Mouse (Mus musculus): ENCODE measurements around the gene Ptpn9. TPM values are rescaled to one million over a fixed set of nuclear protein-coding genes. Genes with fewer than 3 reads are reported as not detected.

The Ptpn9 gene
- total and polyA plus RNA-seq, 3 experiments = 10.4 to 21.3 (median 10.4) TPM

DNA sequence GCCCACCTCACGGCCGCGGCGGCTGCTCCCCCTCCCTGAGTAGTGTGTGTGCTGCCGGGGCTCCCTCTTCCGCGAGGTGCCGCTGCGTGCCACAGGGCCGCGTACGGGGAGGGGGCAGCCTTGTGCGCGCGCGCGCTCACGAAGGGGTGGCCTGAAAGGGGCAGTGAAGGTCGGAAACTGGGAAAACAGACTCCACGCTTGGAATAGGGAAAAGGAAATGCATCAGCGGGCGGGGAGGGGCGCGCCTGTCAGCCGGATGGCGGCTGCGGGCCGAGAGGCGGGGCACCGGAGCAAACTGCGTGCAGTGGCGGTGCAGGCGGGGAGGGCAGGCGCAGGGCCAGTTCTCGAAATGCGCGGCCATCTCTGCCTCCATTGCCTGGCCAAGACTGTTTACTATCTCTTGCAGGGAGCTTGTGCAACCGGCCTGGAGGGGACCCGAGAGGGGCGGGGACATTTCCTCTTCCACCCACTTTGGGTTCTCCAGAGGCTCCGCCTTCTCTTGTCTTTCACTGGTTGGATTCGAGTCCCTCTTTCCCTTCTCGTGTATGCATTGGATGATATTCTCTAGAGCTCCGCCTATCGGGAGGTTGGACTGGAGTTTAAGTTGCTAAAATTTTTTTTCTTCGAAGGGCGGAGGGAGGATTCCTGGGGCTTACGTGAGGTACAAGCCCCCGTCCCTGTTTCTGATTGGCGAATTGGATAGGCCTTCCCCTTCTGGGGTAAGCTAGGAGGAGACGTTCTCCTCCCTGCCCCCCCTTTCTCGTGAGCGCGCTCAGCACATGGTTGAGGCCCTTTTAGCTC, 78.5 kb downstream of the Ptpn9 start (continued):
- no peak for TF ChIP-seq GABPA (IDR thresholded peaks at IDR 0.05; ENCODE audit: insufficient replicate concordance, low read depth, low read length)
- TF ChIP-seq USF2 (conservative IDR thresholded peaks at IDR 0.05; ENCODE audit: low read depth, low read length) = no peak
- TF ChIP-seq NELFE (IDR thresholded peaks at IDR 0.05; ENCODE audit: low read depth, low read length) = peak; percentile 32; the same call in 1 of the 2 replicates
- TF ChIP-seq POLR2A (IDR thresholded peaks at IDR 0.05; ENCODE audit: low read depth, low read length) = peak; percentile 36
- peak; percentile 98 for TF ChIP-seq MAX (IDR thresholded peaks at IDR 0.05; ENCODE audit: low read length)
- TF ChIP-seq JUN (IDR thresholded peaks at IDR 0.05; ENCODE audit: insufficient read depth, low read depth, low read length) = no peak
- TF ChIP-seq E2F4 (IDR thresholded peaks at IDR 0.05; ENCODE audit: insufficient replicate concordance, low read depth, low read length) = 0 out of 2 replicates have a peak, but pooled peaks have one; percentile 57
- no peak for TF ChIP-seq ZC3H11A (IDR thresholded peaks at IDR 0.05; ENCODE audit: low read depth, low read length)
- peak in 1 of 2 experiments; percentile 28; a peak in 1 of 4 replicates for TF ChIP-seq CTCF (conservative IDR thresholded peaks at IDR 0.05 in 1 of 2, IDR thresholded peaks at IDR 0.05 in 1 of 2; ENCODE audit: low read depth in 2 of 2, low read length in 2 of 2)
- peak; percentile 98 for TF ChIP-seq MYC (IDR thresholded peaks at IDR 0.05; ENCODE audit: low read depth, low read length)
- TF ChIP-seq RCOR1 (conservative IDR thresholded peaks at IDR 0.05; ENCODE audit: low read depth, low read length) = no peak; the same call in 1 of the 2 replicates
- no peak for TF ChIP-seq EP300 (IDR thresholded peaks at IDR 0.05; ENCODE audit: low read length)
- no peak for TF ChIP-seq USF1 (IDR thresholded peaks at IDR 0.05; ENCODE audit: low read depth, low read length)
- peak; percentile 60 for TF ChIP-seq IRF4 (IDR thresholded peaks at IDR 0.05; ENCODE audit: low read depth, low read length)
- peak; percentile 92 for TF ChIP-seq MAZ (IDR thresholded peaks at IDR 0.05; ENCODE audit: low read depth, low read length)
- TF ChIP-seq MEF2A (IDR thresholded peaks at IDR 0.05; ENCODE audit: borderline replicate concordance, low read depth, low read length) = peak; percentile 67; the same call in 1 of the 2 replicates
- peak; percentile 74 for TF ChIP-seq HCFC1 (IDR thresholded peaks at IDR 0.05; ENCODE audit: low read depth, low read length)
- no peak for TF ChIP-seq MAFK (IDR thresholded peaks at IDR 0.05; ENCODE audit: insufficient replicate concordance, low read length)
- TF ChIP-seq BHLHE40 (IDR thresholded peaks at IDR 0.05; ENCODE audit: low read depth, low read length) = peak; percentile 83
- TF ChIP-seq NRF1 (IDR thresholded peaks at IDR 0.05; ENCODE audit: low read depth, low read length) = peak; percentile 58; the same call in 1 of the 2 replicates
- peak; percentile 47; the same call in 1 of the 2 replicates for TF ChIP-seq ELF1 (IDR thresholded peaks at IDR 0.05; ENCODE audit: low read depth, low read length)
- TF ChIP-seq PAX5 (IDR thresholded peaks at IDR 0.05; ENCODE audit: low read length) = no peak
- peak; percentile 33; the same call in 1 of the 2 replicates for TF ChIP-seq TBP (conservative IDR thresholded peaks at IDR 0.05; ENCODE audit: low read depth, low read length)
- TF ChIP-seq SMC3 (IDR thresholded peaks at IDR 0.05; ENCODE audit: low read depth, low read length) = peak; percentile 21

- no peak for DNase-seq (ENCODE audit: extremely low read depth)
- no peaks in the 10 kb centered on the region for H3K9me3 ChIP-seq (replicated peaks; ENCODE audit: low read length)
- peak overlapping the region; percentile 52 to 80 (median 68) for H3K4me3 ChIP-seq (replicated peaks in 1 of 3; ENCODE audit: low read depth in 2 of 3, low read length in 2 of 3, poor library complexity in 1 of 3)
- H3K36me3 ChIP-seq (replicated peaks in 1 of 2; ENCODE audit: control insufficient read depth in 1 of 2, insufficient read depth in 1 of 2, low read length in 1 of 2) = peaks cover 0 to 2% of the 10 kb centered on the region in 2 experiments
- H3K4me2 ChIP-seq (ENCODE audit: insufficient read depth, low read depth, poor library complexity, severe bottlenecking) = peak overlapping the region; percentile 99
- dilution Hi-C loops (cut with MboI; ENCODE audit: extremely low pct_ligation_motif_present, extremely low pct_unique_long_range_greater_than_20kb, low sequenced_read_pairs) (no loop called here), in situ Hi-C loops (cut with MboI; ENCODE audit: low pct_ligation_motif_present, low pct_unique_long_range_greater_than_20kb, low sequenced_read_pairs) (no loop called here)
- peaks cover 0 to 19% of the 10 kb centered on the region in 2 experiments; a peak in 2 of 4 replicates for H3K4me1 ChIP-seq (ENCODE audit: control insufficient read depth in 1 of 2, insufficient read depth in 2 of 2)
- H3K79me2 ChIP-seq (replicated peaks; ENCODE audit: control insufficient read depth, extremely low read depth, insufficient read depth, poor library complexity, severe bottlenecking) = peaks cover 16% of the 10 kb centered on the region
- H3K27me3 ChIP-seq (replicated peaks) = no peaks in the 10 kb centered on the region
- peak overlapping the region; percentile 68 for H3K9ac ChIP-seq (ENCODE audit: insufficient read depth, low read depth)
- peak overlapping the region; percentile 70 for H3K27ac ChIP-seq (ENCODE audit: insufficient read depth, low read depth)
- TF ChIP-seq POLR2A (IDR thresholded peaks at IDR 0.05; ENCODE audit: low read depth, low read length) (peak; percentile 61), MEF2A (IDR thresholded peaks at IDR 0.05; ENCODE audit: borderline replicate concordance, low read depth, low read length) (no peak), ZMIZ1 (IDR thresholded peaks at IDR 0.05; ENCODE audit: low read depth, low read length) (no peak), MAX (IDR thresholded peaks at IDR 0.05; ENCODE audit: low read length) (no peak), NELFE (IDR thresholded peaks at IDR 0.05; ENCODE audit: low read depth, low read length) (peak; percentile 37), BHLHE40 (IDR thresholded peaks at IDR 0.05; ENCODE audit: low read depth, low read length) (no peak), ELF1 (IDR thresholded peaks at IDR 0.05; ENCODE audit: low read depth, low read length) (peak; percentile 87)
Measured at GRCm38 (mm10) chr9:57073790-57074094, 79.0 kb downstream of the Ptpn9 start.

Data from CH12.LX (cell line).